Mouse (Mus musculus): ENCODE data around the gene Trim14.

DNA sequence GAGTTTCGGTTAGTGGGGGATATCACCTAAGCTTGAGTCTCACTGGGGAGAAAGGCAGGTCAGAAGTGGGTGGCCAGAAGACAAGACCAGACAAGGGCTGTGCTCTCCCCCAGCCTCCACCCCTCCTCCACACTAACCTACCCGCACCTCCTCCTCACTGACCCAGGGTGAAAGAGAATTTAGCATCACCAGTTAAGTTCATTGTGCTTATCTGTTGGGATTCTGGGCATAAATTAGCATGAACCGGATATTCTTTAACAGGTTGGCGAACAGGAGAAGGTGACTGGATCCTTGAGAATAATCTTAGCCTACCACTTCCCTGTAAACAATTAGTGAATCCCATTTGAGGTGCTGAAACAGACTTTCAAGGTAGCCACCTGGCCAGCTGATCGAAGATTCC, 60.8 kb downstream of the Trim14 start:
- TF ChIP-seq ZNF384 (IDR thresholded peaks at IDR 0.05; ENCODE audit: low read depth, low read length): no peak
- no peak for TF ChIP-seq CHD2 (IDR thresholded peaks at IDR 0.05; ENCODE audit: low read depth, low read length)
